Mouse (Mus musculus) left cerebral cortex, postnatal 36 days (tissue): ENCODE measurements around the gene Krt19. TPM values are rescaled to one million over a fixed set of nuclear protein-coding genes. Genes with fewer than 3 reads are reported as not detected.

ENCODE experiments used
- DNase-seq, 2 experiments: peaks; one replicate each; pipeline ENCODE4 v3.0.0; 2021 to 2022; ENCODE audit warnings: low spot score in 2 of 2, mixed read lengths in 1 of 2
- intact Hi-C: fragments of 180-260 bp; cut with DNase I; formaldehyde crosslinking; loops from one replicate; pipeline ENCODE4 v1.15.1; 2025
- total RNA-seq, 2 experiments: library from RNA; stranded (reverse); gene quantifications; 2 replicates each; pipeline ENCODE4 v1.2.3; 2021

The Krt19 gene
- not detected for total RNA-seq

GRCm38 (mm10) chr11:100148615-100149330, at the start of gene Krt19:
TSS of gene Krt19 (minus strand) at chr11:100148665.
- no peak for DNase-seq
- intact Hi-C loops, result no loop called here

GRCm38 (mm10) chr11:100192992-100193391, 44.5 kb upstream of the Krt19 start, which contains the start of gene Krt9:
TSS of gene Krt9 (minus strand) at chr11:100193246.
- peak; percentile 62 to 69 for DNase-seq
- intact Hi-C loops, result no loop called here

GRCm38 (mm10) chr11:100191820-100192219, 43.4 kb upstream of the Krt19 start:
- DNase-seq, result no peak

GRCm38 (mm10) chr11:100186736-100187135, 38.3 kb upstream of the Krt19 start:
- DNase-seq, result no peak
- intact Hi-C loops, result no loop called here

More at GRCm38 (mm10) chr11:100191820-100192219, 43.4 kb upstream of the Krt19 start:
- intact Hi-C loops, result no loop called here

GRCm38 (mm10) chr11:100181725-100182124, 33.3 kb upstream of the Krt19 start:
- intact Hi-C loops, result no loop called here
- no peak for DNase-seq

- no peak for DNase-seq
- intact Hi-C loops, result no loop called here
Observed at GRCm38 (mm10) chr11:100179260-100179659, 30.8 kb upstream of the Krt19 start.

- intact Hi-C loops, result no loop called here
- no peak for DNase-seq
Observed at GRCm38 (mm10) chr11:100178307-100178706, 29.8 kb upstream of the Krt19 start.

GRCm38 (mm10) chr11:100176791-100177190, 28.3 kb upstream of the Krt19 start:
- intact Hi-C loops, result no loop called here

GRCm38 (mm10) chr11:100168765-100169762, 20.6 kb upstream of the Krt19 start:
- DNase-seq, result peak; percentile 58 to 68
- intact Hi-C loops, result loop anchor here (1.0 to 10.0 kb wide), 3 partner anchors 113 to 784 kb away; partner anchors contain the start of gene Krt10

More at GRCm38 (mm10) chr11:100176791-100177190, 28.3 kb upstream of the Krt19 start:
- DNase-seq, result no peak

GRCm38 (mm10) chr11:100168071-100168470, 19.6 kb upstream of the Krt19 start:
- intact Hi-C loops, result loop anchor here (10.0 kb wide), 1 partner anchor 783 kb away; the partner anchor contains the start of gene Krt10
- DNase-seq, result no peak

GRCm38 (mm10) chr11:100164392-100164791, 15.9 kb upstream of the Krt19 start:
- intact Hi-C loops, result loop anchor here (10.0 kb wide), 1 partner anchor 780 kb away; the partner anchor contains the start of gene Krt10
- DNase-seq, result no peak

- intact Hi-C loops, result no loop called here
- no peak for DNase-seq
Observed at GRCm38 (mm10) chr11:100157908-100158477, 9.5 kb upstream of the Krt19 start.

- DNase-seq, result no peak
- intact Hi-C loops, result no loop called here
Observed at GRCm38 (mm10) chr11:100157331-100157730, 8.9 kb upstream of the Krt19 start.

GRCm38 (mm10) chr11:100155497-100156255, 7.2 kb upstream of the Krt19 start:
- intact Hi-C loops, result no loop called here
- DNase-seq, result no peak

GRCm38 (mm10) chr11:100147566-100148353, 705 bp downstream of the Krt19 start:
- DNase-seq, result no peak
- intact Hi-C loops, result no loop called here

- intact Hi-C loops, result no loop called here
- DNase-seq, result no peak
Observed at GRCm38 (mm10) chr11:100145858-100146560, 2.5 kb downstream of the Krt19 start.

- no peak for DNase-seq
- intact Hi-C loops, result no loop called here
Observed at GRCm38 (mm10) chr11:100145104-100145503, 3.4 kb downstream of the Krt19 start.

- intact Hi-C loops, result no loop called here
- no peak for DNase-seq
Observed at GRCm38 (mm10) chr11:100140966-100141365, 7.5 kb downstream of the Krt19 start.
